Mouse (Mus musculus): Measurements from ENCODE around the gene Tlk1. TPM values are rescaled to one million over a fixed set of nuclear protein-coding genes. Genes with fewer than 3 reads are reported as not detected.

The Tlk1 gene
- polyA plus RNA-seq, 1 experiment = 7.3 TPM

DNA sequence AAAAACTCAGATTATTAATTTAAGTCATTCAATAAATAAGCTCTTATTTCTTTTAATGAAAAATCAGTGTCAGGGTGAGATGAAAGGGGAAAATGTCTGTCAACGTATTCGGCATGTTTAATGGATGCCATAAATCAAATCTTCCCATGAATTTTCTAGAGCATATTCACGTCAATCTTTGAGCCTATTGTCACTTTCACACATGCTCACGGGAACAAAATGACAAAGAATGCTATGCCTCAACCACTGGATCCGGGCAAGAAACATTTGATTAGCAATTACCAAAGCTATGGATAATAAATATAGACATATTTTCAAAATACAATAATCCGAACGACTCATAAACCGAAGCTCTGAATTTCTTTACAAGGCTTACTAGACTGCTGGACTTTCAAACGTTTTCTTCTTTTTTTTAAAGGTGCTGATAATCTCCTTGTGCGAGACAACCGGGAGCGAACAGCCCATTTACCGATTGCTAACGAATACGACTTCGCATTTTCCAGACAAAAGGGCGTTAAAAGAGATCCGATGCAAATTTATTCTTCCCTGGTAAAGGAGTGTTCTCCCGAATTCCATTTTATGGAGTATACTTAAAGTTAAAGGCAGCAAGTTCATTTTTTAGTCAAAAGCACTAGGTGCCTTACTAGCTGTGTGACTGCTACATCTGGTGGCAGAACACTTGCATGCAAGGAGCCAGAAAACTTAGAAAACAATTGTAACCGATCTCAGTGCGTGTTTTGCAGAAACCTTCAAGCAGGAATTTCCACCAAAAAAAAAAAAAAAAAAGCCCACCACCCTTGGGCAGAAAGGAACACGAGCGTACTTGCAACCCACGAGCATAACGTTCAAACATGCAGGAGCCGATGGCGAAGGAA lies 1.4 kb downstream of the Tlk1 start:
- Histone ChIP-seq H3K27me3 (ENCODE audit: control insufficient read depth, insufficient read depth, low read length) (no peaks in the 10 kb centered on the region), H3K4me1 (ENCODE audit: control insufficient read depth, insufficient read depth, low read length) (no peaks in the 10 kb centered on the region; the same call in 1 of the 2 replicates), H3K36me3 (ENCODE audit: control insufficient read depth, insufficient read depth, low read length) (no peaks in the 10 kb centered on the region), H3K4me3 (ENCODE audit: control insufficient read depth, low read depth, low read length) (peak overlapping the region; percentile 94), H3K27ac (ENCODE audit: control insufficient read depth, insufficient read depth, low read depth, low read length) (peak overlapping the region; percentile 96; the same call in 1 of the 2 replicates)
- no peak for TF ChIP-seq CTCF (IDR thresholded peaks at IDR 0.05; ENCODE audit: control insufficient read depth, insufficient read depth, insufficient replicate concordance, low read depth, low read length)
- no peak for TF ChIP-seq POLR2A (IDR thresholded peaks at IDR 0.05; ENCODE audit: control insufficient read depth, low read depth, low read length)

DNA sequence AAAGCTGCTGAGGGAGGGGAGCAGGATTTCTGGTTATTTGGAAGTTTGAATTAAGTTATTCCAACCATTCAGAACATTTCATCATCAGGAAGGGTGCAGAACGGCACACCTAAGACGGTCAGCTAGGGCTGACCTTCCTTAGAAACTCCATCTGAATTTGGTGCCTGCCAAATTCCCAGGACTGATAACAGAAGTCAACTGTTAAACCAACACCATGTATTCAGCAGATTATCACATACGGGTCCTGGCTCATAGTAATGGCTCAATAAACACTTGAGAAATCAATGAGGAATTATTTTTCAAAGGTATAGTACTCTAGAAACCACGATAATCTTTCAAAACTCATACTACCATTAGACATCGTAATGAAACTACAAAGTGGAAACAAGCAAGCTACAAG lies 2.1 kb downstream of the Tlk1 start:
- Histone ChIP-seq H3K4me3 (ENCODE audit: control insufficient read depth, low read depth, low read length) (no peak overlapping the region), H3K4me1 (ENCODE audit: control insufficient read depth, insufficient read depth, low read length) (no peaks in the 10 kb centered on the region; the same call in 1 of the 2 replicates), H3K36me3 (ENCODE audit: control insufficient read depth, insufficient read depth, low read length) (no peaks in the 10 kb centered on the region), H3K27me3 (ENCODE audit: control insufficient read depth, insufficient read depth, low read length) (no peaks in the 10 kb centered on the region), H3K27ac (ENCODE audit: control insufficient read depth, insufficient read depth, low read depth, low read length) (no peak overlapping the region)
- TF ChIP-seq CTCF (IDR thresholded peaks at IDR 0.05; ENCODE audit: control insufficient read depth, insufficient read depth, insufficient replicate concordance, low read depth, low read length) (no peak), POLR2A (IDR thresholded peaks at IDR 0.05; ENCODE audit: control insufficient read depth, low read depth, low read length) (no peak)

DNA sequence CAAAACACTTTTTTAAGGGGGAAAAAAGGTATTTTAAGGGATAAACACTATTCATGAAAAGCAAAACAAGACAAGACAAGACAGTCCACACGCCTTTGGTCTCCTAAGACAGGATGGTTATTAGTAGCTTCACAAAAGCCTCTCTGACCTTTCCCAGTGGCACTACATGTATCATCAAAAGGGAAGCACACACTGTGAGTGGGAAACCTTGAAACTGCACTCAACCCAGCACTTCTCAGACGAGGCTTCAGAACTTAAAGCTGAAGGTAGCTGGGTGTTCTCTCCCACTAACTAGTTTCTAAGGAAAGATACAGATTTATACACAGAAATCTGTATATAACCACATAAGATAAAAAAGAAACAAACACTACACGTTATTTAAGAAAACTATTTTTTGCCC lies 8.6 kb downstream of the Tlk1 start:
- Histone ChIP-seq H3K27me3 (ENCODE audit: control insufficient read depth, insufficient read depth, low read length) (no peaks in the 10 kb centered on the region), H3K36me3 (ENCODE audit: control insufficient read depth, insufficient read depth, low read length) (no peaks in the 10 kb centered on the region), H3K4me3 (ENCODE audit: control insufficient read depth, low read depth, low read length) (no peak overlapping the region), H3K4me1 (ENCODE audit: control insufficient read depth, insufficient read depth, low read length) (no peaks in the 10 kb centered on the region), H3K27ac (ENCODE audit: control insufficient read depth, insufficient read depth, low read depth, low read length) (no peak overlapping the region)
- TF ChIP-seq CTCF (IDR thresholded peaks at IDR 0.05; ENCODE audit: control insufficient read depth, insufficient read depth, insufficient replicate concordance, low read depth, low read length) (no peak), POLR2A (IDR thresholded peaks at IDR 0.05; ENCODE audit: control insufficient read depth, low read depth, low read length) (no peak)

DNA sequence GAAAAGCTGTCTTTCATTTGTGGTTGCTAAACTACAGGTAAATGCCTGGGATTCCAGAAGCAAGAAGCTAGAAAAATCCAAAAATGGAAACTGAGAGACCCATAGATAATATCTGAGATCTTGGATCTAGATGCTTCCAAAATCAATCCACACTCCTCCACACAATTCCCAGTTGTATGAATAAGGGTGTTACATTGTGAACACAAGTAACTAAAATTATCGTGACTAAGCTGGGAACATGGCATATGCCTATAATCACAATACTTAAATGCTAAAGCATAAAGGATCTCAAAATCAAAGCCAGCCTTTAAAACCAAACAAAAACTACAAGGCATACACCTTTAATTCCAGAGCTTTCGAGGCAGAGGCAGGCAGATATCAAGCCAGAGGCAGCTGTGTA lies 9.5 kb downstream of the Tlk1 start:
- no peak overlapping the region for H3K4me3 ChIP-seq (ENCODE audit: control insufficient read depth, low read depth, low read length)
- no peak overlapping the region for H3K27ac ChIP-seq (ENCODE audit: control insufficient read depth, insufficient read depth, low read depth, low read length)
- no peak for TF ChIP-seq POLR2A (IDR thresholded peaks at IDR 0.05; ENCODE audit: control insufficient read depth, low read depth, low read length)
- TF ChIP-seq CTCF (IDR thresholded peaks at IDR 0.05; ENCODE audit: control insufficient read depth, insufficient read depth, insufficient replicate concordance, low read depth, low read length) = no peak
- no peaks in the 10 kb centered on the region for H3K27me3 ChIP-seq (ENCODE audit: control insufficient read depth, insufficient read depth, low read length)
- no peaks in the 10 kb centered on the region for H3K36me3 ChIP-seq (ENCODE audit: control insufficient read depth, insufficient read depth, low read length)
- no peaks in the 10 kb centered on the region for H3K4me1 ChIP-seq (ENCODE audit: control insufficient read depth, insufficient read depth, low read length)

DNA sequence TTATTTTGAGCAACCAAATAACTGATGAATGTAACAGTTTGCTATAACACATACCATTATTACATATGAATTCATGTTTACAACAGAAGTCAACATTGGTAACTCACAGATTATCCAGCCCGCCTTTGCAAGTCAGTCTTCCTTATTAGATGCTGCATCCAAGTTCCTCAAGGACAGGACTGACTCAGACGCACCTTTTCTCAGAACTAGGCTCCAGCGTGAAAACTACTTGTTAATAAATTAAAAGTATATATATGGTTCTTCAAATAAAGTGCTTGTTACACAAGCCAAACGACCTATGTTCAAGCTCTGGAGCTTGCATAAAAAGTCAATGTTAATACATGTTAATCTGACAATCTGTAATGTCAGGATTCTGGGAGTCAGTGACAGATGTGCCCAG lies 11.9 kb downstream of the Tlk1 start:
- no peaks in the 10 kb centered on the region for H3K4me1 ChIP-seq (ENCODE audit: control insufficient read depth, insufficient read depth, low read length)
- no peak for TF ChIP-seq POLR2A (IDR thresholded peaks at IDR 0.05; ENCODE audit: control insufficient read depth, low read depth, low read length)
- no peak for TF ChIP-seq CTCF (IDR thresholded peaks at IDR 0.05; ENCODE audit: control insufficient read depth, insufficient read depth, insufficient replicate concordance, low read depth, low read length)
- H3K27ac ChIP-seq (ENCODE audit: control insufficient read depth, insufficient read depth, low read depth, low read length) = no peak overlapping the region

DNA sequence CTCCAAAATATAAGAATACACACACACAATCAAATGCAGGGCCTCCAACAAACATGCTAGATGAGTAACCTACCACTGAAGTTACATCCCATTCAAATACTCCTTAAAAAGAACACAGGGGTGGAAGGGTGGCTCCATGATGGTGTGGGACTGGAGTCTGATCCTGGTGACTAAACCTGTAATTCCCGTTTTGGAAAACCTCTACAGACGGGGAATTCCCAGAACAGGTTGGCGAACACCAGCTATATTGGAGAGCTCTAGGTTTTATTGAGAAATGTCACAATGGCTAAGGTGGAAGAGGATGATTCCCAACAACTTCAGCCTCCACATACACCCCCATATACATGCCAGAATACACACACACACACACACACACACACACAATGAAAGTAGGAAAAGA lies 14.1 kb downstream of the Tlk1 start:
- Histone ChIP-seq H3K4me3 (ENCODE audit: control insufficient read depth, low read depth, low read length) (no peak overlapping the region), H3K36me3 (ENCODE audit: control insufficient read depth, insufficient read depth, low read length) (no peaks in the 10 kb centered on the region), H3K27ac (ENCODE audit: control insufficient read depth, insufficient read depth, low read depth, low read length) (no peak overlapping the region), H3K27me3 (ENCODE audit: control insufficient read depth, insufficient read depth, low read length) (no peaks in the 10 kb centered on the region), H3K4me1 (ENCODE audit: control insufficient read depth, insufficient read depth, low read length) (no peaks in the 10 kb centered on the region)
- TF ChIP-seq CTCF (IDR thresholded peaks at IDR 0.05; ENCODE audit: control insufficient read depth, insufficient read depth, insufficient replicate concordance, low read depth, low read length) = no peak
- no peak for TF ChIP-seq POLR2A (IDR thresholded peaks at IDR 0.05; ENCODE audit: control insufficient read depth, low read depth, low read length)

More for the DNA sequence above, 11.9 kb downstream of the Tlk1 start:
- Histone ChIP-seq H3K36me3 (ENCODE audit: control insufficient read depth, insufficient read depth, low read length) (no peaks in the 10 kb centered on the region), H3K4me3 (ENCODE audit: control insufficient read depth, low read depth, low read length) (no peak overlapping the region), H3K27me3 (ENCODE audit: control insufficient read depth, insufficient read depth, low read length) (no peaks in the 10 kb centered on the region)

DNA sequence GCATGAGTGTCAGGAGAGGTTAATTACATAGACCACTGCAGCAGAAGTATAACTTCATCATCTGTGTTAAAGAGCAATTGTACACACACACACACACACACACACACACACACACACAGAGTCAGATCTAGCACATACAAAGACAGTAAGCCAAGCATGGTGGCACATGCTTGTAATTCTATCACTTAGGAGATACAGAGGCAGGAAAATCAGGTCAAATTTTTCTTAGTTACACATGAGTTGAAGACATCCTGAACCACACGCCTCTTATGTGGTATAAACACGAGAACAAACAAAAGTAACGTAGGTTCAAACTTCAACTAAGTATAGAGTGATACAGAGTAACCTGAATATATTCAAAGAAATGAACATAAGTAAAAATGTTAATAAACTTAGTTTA lies 15.6 kb downstream of the Tlk1 start:
- Histone ChIP-seq H3K4me1 (ENCODE audit: control insufficient read depth, insufficient read depth, low read length) (no peaks in the 10 kb centered on the region), H3K27me3 (ENCODE audit: control insufficient read depth, insufficient read depth, low read length) (no peaks in the 10 kb centered on the region), H3K27ac (ENCODE audit: control insufficient read depth, insufficient read depth, low read depth, low read length) (no peak overlapping the region), H3K4me3 (ENCODE audit: control insufficient read depth, low read depth, low read length) (no peak overlapping the region), H3K36me3 (ENCODE audit: control insufficient read depth, insufficient read depth, low read length) (no peaks in the 10 kb centered on the region)
- no peak for TF ChIP-seq CTCF (IDR thresholded peaks at IDR 0.05; ENCODE audit: control insufficient read depth, insufficient read depth, insufficient replicate concordance, low read depth, low read length)
- no peak for TF ChIP-seq POLR2A (IDR thresholded peaks at IDR 0.05; ENCODE audit: control insufficient read depth, low read depth, low read length)
